Mouse (Mus musculus): ENCODE data around the gene Gm20547.
"Not testable (repeated sequence)": the region's sequence is repeated elsewhere in the genome, so short reads cannot be mapped to it uniquely, and the experiment has no call there.

Gene Gm20547

DNA sequence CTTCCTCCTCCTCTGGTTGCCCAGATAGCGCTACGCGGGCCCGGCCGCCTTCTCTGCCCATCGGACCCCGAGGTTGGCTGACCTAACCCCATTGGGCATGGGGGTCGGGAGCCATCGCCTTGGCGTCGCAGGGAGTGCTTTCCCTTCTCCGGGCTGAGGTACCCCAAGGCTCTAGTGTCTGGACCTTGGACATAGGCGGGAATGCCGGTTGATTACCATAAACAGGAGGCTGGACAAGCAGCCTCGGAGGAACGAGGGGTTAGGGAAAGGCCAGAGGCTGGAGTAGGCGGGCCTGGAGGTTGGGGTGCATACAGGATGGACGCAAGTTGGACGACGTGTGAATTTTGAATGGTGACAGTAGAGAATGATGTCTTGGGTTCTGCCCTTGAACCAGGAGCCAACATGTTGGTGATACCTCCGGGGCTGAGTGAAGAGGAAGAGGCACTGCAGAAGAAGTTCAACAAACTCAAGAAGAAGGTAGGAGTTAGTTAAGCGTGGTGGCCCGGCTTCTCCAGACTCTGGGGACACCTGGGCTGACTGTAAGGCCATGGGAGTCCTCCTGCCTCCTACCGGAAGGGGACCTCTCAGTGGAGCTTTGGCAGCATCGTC lies 31.2 kb downstream of the Gm20547 start:
- DNase-seq (ENCODE audit: low spot score) = peak; percentile 20

DNA sequence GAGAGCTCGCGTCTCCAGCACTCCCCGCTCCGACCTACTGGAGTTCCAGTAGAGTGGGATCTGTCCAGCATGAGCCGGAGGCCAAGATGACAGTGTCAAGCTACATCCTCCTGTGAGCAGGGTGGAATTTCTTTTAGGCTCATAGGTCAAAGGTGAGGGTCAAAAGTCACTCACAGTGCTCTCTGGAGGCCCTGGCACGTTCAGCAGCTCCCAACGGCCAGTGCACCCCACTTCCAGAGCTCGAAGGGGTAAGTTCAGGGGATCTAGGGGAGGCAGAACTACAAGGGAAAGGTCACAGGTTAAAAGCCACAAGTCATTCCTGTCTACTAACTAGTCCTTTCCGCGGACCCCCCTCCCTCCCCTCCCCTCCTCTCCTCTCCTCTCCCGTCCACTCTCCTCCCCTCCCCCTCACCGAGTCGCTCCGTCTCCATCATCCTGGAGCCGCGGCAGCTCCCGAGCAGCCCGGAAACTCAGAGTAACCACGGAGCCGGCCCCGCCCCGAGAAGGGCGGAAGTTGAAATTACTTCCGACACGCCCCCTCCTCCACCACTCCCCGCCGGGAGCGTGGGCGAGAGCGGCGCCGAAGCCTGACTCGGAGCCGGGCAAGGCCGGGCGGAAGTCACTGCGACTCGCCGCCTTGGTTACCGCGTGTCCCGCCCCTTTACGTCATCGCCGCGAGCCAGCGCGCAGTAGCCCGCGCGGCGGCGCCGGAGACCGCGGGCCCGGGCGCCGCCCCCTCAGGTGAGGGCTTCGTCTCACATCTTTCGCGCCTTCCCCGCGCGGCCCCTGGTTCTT lies 31.9 kb downstream of the Gm20547 start, which contains the start of the genes Skiv2l and Nelfe:
Gene Skiv2l (minus strand): TSS at position 489 of the 795 bp plus-strand sequence.
Gene Nelfe (plus strand): TSS at position 670 of the 795 bp plus-strand sequence.
- DNase-seq (ENCODE audit: low spot score) = peak; percentile 99

DNA sequence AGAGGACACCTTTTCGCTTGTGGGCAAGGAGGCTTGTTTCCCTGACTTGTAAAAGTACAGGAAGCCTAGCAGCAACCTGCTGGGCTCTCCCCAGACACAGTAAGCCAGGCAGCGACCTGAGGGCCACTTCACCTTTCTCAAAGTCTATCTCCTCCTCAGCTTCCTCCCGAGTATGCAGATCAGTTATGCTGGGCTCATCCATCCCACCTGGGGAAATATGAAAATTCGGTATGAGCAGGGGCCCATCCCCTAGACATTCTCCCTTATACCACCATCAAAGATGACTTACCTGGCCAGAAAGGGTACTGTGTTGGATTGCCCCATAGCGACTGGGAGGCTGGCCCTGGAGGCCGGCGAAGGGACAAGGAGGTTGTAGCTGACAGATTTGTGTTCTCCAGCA lies 34.2 kb downstream of the Gm20547 start:
- no peak for DNase-seq (ENCODE audit: low spot score)

DNA sequence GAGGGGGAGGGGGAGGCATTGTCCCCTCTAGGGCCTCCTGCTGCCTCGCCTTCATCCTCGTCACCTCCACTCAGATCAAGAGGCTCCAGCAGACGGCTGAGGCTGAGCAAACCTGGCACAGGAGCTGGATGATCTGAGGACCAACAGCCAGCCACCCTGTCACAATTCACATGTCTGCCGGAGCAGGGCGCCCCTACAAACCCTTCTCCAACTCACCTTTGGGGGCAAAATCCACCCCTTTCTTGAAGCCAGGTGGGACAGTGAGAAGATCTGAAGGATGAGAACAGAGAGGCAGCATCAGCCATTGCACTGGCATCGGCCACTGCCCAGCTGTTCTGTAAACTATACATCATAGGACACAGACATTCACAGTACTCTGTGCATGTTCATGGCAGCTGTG lies 34.6 kb downstream of the Gm20547 start:
- DNase-seq (ENCODE audit: low spot score) = no peak

DNA sequence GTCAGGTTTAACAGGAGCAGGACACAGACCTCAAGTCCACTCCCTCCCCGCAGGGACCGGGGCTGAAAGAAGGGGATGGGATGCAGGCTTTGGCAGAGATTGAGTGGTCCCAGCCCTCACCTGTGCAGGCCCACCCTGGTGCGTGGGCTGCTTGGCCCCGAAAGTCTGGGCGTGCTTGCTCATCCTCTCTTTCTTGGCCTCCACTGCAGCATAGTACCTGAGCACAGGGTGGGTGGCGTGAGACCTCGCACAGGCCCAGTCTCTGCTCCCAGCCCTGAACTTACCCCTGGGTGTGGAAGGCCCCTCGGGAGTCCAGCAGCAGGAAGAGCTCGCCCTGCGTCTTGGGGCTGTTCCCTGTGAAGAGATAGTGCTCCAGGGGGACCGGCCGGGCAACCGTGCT lies 37.0 kb downstream of the Gm20547 start:
- no peak for DNase-seq (ENCODE audit: low spot score)

DNA sequence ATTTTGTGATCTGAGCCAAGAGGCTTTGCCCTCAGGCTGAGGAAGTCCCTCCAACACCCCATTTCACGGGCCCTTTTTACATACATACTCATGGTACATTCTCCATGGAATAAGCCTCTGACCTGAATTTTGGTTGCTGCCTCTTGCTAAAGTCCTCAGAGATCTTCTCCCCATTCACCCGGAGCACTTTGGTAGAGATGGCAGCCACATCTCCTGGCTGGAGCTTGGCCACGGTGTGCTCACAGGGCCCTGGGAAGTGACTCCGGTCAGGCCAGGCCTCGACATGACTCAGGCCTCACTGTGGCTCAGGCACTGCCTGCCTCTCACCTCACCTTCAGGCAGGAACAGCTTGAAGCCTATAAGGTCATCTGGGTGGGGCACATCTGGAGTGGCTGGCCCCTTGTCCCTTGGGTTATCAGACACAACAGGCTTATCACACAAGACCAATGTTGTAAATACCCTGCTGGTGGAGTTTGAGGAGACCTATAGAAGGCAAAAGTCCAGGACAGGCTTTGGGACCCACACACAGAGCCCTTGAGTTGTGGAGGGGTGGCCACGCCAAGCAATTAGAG lies 41.0 kb downstream of the Gm20547 start:
- no peak for DNase-seq (ENCODE audit: low spot score)

DNA sequence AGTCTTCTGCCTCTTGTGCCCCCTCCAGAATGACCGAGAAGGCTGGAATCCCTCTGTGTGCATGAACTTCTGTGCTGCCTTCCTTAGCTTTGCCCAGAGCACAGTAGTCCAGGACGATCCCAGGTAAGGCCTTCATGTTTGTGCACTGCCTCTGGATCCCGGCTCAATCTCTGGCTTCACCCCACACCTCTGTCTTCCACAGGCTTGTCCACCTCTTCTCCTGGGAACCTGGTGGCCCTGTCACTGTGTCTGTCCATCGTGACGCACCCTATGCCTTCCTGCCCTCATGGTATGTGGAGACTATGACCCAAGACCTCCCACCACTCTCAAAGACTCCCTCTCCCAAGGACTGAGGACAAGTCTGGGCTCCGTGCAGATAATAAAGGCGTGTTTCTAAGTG lies 43.1 kb downstream of the Gm20547 start:
- DNase-seq (ENCODE audit: low spot score) = no peak

DNA sequence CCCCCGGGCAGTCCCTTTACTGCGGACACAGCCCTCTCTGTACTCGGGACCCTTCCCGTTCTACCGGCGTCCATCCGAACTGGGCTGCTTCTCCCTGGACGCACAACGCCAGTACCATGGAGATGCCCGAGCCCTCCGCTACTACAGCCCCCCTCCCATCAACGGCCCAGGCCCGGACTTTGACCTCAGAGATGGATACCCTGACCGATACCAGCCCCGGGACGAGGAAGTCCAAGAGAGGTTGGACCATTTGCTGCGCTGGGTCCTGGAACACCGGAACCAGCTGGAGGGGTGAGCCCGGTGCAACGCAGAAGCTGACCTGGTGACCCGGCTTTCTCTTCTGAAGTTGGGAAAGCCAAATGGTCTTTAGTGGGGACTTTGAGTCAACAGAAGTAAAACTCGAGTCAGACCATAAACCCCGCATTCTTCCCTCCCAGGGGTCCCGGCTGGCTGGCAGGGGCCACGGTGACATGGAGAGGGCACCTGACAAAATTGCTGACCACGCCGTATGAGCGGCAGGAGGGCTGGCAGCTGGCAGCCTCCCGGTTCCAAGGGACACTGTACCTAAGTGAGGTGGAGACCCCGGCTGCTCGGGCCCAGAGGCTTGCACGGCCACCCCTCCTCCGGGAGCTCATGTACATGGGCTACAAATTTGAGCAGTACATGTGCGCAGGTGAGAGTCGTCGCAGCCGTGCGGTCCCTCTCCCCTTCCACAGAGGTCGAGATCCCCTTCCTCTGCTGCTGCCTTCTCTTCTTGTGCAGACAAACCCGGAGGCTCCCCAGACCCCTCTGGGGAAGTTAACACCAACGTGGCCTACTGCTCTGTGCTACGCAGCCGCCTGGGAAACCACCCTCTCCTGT lies 44.1 kb downstream of the Gm20547 start:
- DNase-seq (ENCODE audit: low spot score) = no peak

DNA sequence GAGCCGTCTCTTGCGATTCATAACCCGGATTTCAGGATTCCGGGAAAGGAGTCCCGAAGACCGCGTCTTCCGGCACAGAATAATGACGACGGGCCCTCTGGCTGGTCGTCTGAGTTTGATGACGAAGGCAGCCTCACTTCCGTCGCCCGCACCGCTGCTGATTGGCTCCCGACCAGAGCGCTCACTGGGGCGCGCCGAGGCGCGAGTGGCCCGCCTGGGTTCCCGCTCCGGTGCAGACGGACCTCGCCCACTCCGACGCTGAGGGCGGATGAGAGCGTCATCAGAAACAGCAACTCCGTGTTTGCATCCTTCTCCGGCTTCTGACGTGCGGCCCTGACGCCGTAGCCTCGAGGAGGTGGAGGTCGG lies 45.0 kb downstream of the Gm20547 start, which contains the start of the genes Stk19 and Dxo:
Gene Stk19 (minus strand): TSS at position 90 of the 366 bp plus-strand sequence.
Gene Dxo (plus strand): TSS at position 164 of the 366 bp plus-strand sequence.
- DNase-seq (ENCODE audit: low spot score) = peak; percentile 98

DNA sequence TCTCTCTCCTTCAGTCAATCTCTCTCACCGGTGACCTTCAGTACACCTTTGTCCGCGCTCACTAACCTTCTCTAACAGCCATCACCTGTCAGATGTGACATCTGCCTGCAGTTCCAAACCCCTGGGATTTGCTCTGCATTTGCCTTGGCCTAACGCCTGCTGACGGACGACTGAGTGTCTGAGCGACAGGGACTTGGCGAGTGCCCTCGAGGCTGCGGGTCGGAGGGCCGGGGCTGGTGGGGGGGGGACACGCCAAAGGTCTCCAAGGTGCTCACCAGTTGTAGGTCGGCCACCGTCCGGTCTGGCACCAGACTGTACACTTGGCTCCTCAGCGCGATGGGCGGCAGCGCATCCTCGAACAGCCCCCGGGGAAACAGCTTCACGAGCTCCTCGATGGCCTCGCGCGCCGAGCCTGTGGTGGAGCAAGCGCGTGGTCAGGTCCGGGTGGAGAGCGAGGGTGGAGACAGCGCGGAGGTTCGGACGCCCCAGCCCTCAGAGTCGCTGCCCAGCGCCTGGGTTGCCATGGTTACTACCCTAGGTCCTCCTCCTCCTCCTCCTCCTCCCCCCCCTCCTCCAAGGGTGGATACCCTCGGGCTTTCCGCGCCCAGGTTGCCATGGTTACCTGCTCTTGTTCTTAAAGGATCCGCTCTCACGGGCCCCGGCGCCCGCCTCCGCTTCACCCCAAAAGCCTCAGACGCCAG lies 45.5 kb downstream of the Gm20547 start:
- DNase-seq (ENCODE audit: low spot score) = no peak

DNA sequence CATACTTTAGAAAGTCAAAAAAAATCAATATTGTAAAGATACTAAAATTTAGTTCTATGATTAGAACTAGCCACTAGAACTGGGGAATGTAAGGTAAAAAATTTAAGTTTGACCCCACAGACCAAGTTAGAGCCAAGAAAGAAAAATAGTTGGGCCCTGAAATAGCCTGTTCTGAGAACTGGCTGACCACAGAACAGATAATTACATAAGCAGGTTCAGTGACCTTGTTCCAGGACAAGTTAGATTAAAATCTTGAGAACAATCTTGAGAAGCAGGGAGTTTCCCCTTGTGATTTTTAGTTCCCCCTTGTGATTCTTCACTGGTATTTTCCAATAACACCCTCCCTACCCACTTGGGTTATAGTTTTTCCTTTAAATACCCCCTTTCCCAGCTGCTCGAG lies 51.1 kb downstream of the Gm20547 start:
- not testable (repeated sequence) for DNase-seq (ENCODE audit: low spot score)

DNA sequence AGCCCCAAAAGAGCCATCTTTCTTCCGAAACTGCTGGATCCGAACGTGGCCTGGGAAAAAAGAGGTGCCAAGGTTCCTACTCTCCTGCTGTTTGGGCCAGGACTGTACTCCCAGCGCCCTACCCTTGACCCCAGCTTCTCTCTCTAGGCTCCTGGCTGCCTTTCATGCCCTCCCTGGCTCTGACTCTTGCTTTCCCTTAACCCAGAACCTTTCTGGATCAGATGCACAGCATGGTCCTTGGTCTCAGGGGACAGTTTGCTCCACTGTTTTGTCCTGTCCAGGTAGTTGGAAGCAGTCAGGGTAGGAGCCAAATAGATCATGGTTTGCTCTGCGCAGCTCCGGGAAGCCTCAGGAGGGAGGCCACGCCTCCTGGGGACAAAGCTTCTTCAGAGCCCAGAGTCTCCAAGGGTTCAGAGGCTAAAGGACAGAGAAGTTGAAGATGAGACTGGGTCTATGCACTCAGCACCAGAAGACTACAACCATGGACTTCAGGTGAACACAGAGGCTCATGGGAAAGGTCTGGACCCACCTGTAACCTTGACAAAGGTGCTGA lies 66.9 kb downstream of the Gm20547 start:
- no peak for DNase-seq (ENCODE audit: low spot score)

DNA sequence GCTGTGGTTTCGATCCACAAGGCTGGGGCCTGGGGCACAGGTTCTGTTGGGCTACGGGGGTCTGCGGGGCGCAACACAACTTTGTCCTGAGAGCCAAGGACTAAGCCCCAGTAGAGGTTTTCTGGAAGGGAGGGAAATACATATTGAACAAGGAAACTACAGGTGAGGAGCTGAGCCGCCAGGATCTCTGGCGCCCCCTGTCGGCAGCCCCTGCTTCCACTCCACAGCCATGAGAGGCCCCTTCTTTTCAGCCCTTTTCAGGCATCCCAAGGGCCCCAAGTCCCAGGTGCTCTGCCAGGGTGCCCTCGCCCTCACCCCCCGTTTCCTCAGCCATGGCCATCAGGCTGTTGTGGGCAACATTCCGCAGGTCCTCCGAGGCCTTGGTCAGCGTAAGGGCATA lies 68.1 kb downstream of the Gm20547 start:
- DNase-seq (ENCODE audit: low spot score) = not testable (repeated sequence)

DNA sequence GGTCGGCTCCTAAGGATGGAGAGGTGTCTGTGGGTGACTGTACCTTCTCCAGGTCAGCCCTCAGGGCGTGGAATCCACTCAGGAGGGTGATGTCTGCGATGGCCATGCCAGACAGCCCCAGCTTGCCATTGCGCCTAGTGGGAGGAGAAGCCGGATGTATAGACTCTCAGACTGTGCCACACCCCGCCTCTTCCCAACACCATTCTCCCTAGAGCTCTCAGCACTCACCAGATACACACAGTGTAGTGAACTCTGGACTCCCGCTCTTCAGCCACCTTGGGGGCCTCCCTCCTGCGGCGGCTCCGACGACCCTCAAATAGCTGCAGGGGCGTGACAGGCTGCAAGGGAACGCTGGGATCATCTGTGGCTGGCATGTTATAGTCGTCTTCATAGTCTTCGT lies 70.6 kb downstream of the Gm20547 start:
- no peak for DNase-seq (ENCODE audit: low spot score)

DNA sequence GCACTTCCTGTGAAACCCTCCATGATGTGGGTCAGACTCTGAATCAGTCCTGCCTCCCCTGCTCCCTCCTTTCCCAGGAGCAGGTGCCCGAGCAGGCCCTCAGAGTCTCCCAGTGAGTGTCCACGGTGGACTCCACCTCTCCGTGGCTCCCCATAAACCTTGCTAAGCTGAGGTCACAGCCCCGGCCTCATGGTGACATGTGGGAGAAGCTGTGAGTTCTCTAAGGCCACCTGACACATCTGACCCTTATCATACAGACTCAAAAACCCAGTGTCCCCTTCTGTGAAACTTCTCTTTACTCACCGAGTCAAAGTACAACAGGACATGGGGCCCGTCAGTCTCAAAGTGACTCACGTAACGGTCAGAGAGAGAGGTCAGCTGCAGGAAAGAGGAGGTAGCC lies 71.0 kb downstream of the Gm20547 start:
- not testable (repeated sequence) for DNase-seq (ENCODE audit: low spot score)

DNA sequence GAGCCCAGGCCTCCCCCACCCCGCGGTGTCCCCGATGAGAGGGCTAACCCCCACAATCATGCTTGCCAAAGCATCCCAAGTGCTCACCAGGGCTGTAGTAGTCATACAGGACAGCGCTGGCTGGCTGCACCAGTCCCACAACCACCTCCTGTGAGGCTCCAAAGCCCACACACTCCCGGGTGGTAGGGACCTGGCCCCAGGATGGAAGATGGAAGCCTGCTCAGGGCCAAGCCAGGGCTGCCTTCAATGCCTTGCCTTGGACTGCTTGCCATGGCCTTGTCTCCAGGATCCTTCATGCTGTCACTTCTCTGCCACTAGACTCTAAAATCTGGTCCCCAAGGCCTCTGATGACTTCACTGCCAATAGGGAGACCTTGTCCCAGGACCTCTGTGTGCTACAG lies 71.4 kb downstream of the Gm20547 start:
- DNase-seq (ENCODE audit: low spot score) = not testable (repeated sequence)

DNA sequence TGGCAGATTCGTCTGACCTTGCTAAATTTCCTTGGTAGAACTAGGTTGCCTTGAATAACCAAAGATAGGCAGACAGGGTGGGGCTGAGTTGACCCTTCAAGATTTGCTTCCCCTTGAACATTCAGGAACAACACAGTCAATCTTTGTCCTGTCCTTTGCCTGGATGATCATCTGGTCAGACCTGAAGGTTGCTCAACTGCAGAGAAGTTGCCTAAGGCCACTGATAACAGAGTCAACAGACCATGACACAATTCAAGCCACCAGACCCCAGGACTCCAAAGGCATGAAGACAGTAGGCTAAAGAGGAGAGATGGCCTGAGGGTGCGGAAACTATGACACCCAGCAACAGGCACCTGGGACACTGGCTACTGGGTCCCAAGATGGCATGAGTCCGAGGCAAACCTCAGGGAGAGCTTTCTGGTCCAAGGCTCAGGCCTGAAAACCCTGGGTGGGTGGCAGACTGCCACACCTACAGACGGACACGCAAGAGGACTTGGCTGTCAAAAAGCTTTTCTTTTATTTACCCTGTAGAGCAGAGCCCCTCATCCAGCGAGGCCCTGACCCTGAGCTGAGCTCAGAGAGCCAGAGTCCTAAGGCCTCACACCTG lies 73.1 kb downstream of the Gm20547 start:
- no peak for DNase-seq (ENCODE audit: low spot score)

DNA sequence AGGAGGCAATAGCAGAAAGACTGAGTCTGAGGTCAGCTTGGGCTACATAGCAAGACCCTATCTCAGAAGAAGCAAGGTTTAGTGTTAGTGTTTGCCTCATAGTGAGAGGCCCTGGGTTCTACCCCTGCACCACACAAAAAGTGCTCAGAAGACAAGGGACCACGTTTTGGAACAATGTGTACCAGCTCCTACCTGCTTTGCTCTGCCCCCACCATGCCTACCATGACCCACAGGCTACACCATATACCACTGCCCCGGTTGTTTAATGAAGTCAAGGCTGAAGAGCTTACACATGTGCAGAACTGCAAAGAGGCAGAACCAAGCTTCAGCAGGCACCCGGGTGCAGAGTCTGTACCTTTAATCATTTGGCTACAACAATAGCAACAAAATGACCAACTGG lies 74.7 kb downstream of the Gm20547 start:
- no peak for DNase-seq (ENCODE audit: low spot score)
